Mouse (Mus musculus): ENCODE results near the gene Gtpbp10. TPM values are rescaled to one million over a fixed set of nuclear protein-coding genes. Genes with fewer than 3 reads are reported as not detected.

Gtpbp10 gene
- total RNA-seq, 1 experiment: 36.4 TPM

DNA sequence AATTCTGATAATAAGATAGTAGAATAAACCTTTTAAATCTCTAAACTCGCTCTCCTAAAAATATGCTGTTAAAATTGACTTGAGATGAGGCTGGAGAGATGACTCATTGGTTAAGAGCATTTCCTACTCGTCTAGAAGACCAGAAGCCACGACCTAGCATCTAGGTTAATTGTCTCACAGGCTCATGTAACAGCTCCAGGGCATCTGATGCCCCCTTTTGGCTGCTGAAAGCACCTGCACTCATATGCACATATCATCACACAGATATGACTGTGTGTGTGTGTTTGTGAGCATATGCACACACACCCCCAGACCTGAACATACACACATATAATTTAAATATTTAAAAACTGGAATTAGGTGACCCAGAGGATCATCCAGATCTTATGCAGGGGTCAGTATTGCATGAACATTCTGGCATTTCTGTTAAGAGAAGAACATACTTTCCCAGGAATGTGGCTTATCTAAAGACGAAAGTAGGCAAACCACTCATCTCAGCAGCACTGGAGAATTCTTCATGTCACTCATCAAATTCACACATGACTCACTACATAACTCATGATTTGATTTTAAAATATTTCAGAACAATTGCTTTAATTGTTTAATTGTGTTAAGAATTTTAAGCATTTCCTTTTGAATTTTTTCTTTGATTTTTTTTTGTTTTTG, 1.8 kb upstream of the Gtpbp10 start:
- in situ Hi-C loops (cut with MboI; ENCODE audit: low sequenced_read_pairs in 2 of 2, unreplicated experiment in 2 of 2): no loop called here
- no peaks in the 10 kb centered on the region for H3K4me1 ChIP-seq (ENCODE audit: control insufficient read depth in 2 of 2, insufficient read depth in 2 of 2, low read length in 2 of 2, poor library complexity in 1 of 2)
- no peak for TF ChIP-seq HCFC1 (IDR thresholded peaks at IDR 0.05; ENCODE audit: borderline replicate concordance, insufficient read depth, low read length)
- TF ChIP-seq ZC3H11A (IDR thresholded peaks at IDR 0.05; ENCODE audit: borderline replicate concordance, low read depth, low read length): no peak
- TF ChIP-seq CHD2 (IDR thresholded peaks at IDR 0.05; ENCODE audit: low read depth, low read length): no peak
- no peak for TF ChIP-seq MAFK (IDR thresholded peaks at IDR 0.05; ENCODE audit: insufficient read depth, low read depth, low read length)
- TF ChIP-seq ZNF384 (IDR thresholded peaks at IDR 0.05; ENCODE audit: low read depth, low read length): no peak
- no peak overlapping the region for H3K4me3 ChIP-seq (ENCODE audit: insufficient read depth in 1 of 2, low read depth in 1 of 2, low read length in 2 of 2, poor library complexity in 1 of 2, severe bottlenecking in 1 of 2)
- DNase-seq (ENCODE audit: low read depth, low spot score): no peak
- no peaks in the 10 kb centered on the region for H3K36me3 ChIP-seq (ENCODE audit: control insufficient read depth, insufficient read depth, low read length, poor library complexity, severe bottlenecking)
- no peak overlapping the region for H3K27ac ChIP-seq (ENCODE audit: insufficient read depth, low read depth, low read length, poor library complexity, severe bottlenecking)
- H3K9ac ChIP-seq (ENCODE audit: insufficient read depth, low read depth, low read length, poor library complexity, severe bottlenecking): no peak overlapping the region
- H3K9me3 ChIP-seq (ENCODE audit: control insufficient read depth, insufficient read depth, low read depth, low read length): no peaks in the 10 kb centered on the region

DNA sequence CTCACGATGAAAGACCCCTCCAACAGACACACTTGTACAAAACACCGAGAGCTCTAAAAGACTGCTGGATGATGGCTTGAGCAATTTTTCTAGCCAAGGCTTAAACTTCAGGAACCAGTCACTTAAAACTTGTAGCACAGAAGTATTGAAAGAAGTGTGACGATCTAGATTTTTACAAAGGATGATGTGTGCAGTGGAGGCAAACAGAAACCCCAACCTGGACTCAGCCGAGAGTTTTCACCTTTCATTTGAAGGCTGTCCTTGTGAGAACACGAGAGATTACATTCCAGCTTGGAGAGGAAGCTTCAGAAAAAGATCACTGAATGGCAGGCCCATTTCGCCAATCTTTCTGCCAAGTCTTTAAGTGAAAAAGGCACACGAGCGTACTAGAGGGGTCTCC, 460 bp upstream of the Gtpbp10 start:
- no peaks in the 10 kb centered on the region for H3K9me3 ChIP-seq (ENCODE audit: control insufficient read depth, insufficient read depth, low read depth, low read length)
- TF ChIP-seq HCFC1 (IDR thresholded peaks at IDR 0.05; ENCODE audit: borderline replicate concordance, insufficient read depth, low read length) (no peak), ZC3H11A (IDR thresholded peaks at IDR 0.05; ENCODE audit: borderline replicate concordance, low read depth, low read length) (no peak), ZNF384 (IDR thresholded peaks at IDR 0.05; ENCODE audit: low read depth, low read length) (no peak), MAFK (IDR thresholded peaks at IDR 0.05; ENCODE audit: insufficient read depth, low read depth, low read length) (no peak), CHD2 (IDR thresholded peaks at IDR 0.05; ENCODE audit: low read depth, low read length) (no peak)
- in situ Hi-C loops (cut with MboI; ENCODE audit: low sequenced_read_pairs in 2 of 2, unreplicated experiment in 2 of 2): no loop called here
- H3K36me3 ChIP-seq (ENCODE audit: control insufficient read depth, insufficient read depth, low read length, poor library complexity, severe bottlenecking): peaks cover 2% of the 10 kb centered on the region
- H3K27ac ChIP-seq (ENCODE audit: insufficient read depth, low read depth, low read length, poor library complexity, severe bottlenecking): no peak overlapping the region
- peak overlapping the region; percentile 79 to 87 for H3K4me3 ChIP-seq (ENCODE audit: insufficient read depth in 1 of 2, low read depth in 1 of 2, low read length in 2 of 2, poor library complexity in 1 of 2, severe bottlenecking in 1 of 2)
- DNase-seq (ENCODE audit: low read depth, low spot score): no peak
- peak overlapping the region; percentile 29; the same call in 1 of the 2 replicates for H3K9ac ChIP-seq (ENCODE audit: insufficient read depth, low read depth, low read length, poor library complexity, severe bottlenecking)
- no peaks in the 10 kb centered on the region for H3K4me1 ChIP-seq (ENCODE audit: control insufficient read depth in 2 of 2, insufficient read depth in 2 of 2, low read length in 2 of 2, poor library complexity in 1 of 2)

DNA sequence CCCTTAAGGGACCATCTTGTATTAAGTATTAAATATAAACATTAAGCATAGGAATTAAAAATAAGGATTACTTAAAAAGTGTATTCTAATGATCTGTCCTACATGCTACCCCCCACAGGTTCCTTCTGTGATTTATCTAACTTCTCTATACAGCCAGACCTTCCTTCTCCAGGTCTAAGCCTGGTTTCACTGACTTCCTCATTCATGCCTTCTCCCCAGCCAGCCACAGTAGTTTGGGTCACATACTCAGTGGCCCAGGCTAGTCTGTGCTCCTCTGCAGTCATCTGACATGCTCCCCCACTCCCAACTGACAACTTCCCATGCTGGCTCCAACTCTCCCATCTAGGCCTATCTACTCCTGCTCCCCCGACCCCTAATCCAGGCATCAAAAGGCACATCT, 8.2 kb downstream of the Gtpbp10 start:
- no peaks in the 10 kb centered on the region for H3K4me1 ChIP-seq (ENCODE audit: control insufficient read depth in 2 of 2, insufficient read depth in 2 of 2, low read length in 2 of 2, poor library complexity in 1 of 2)
- no peak for DNase-seq (ENCODE audit: low read depth, low spot score)
- H3K36me3 ChIP-seq (ENCODE audit: control insufficient read depth, insufficient read depth, low read length, poor library complexity, severe bottlenecking): peaks cover 16% of the 10 kb centered on the region
- no peak overlapping the region for H3K9ac ChIP-seq (ENCODE audit: insufficient read depth, low read depth, low read length, poor library complexity, severe bottlenecking)
- no peak for TF ChIP-seq ZC3H11A (IDR thresholded peaks at IDR 0.05; ENCODE audit: borderline replicate concordance, low read depth, low read length)
- TF ChIP-seq CHD2 (IDR thresholded peaks at IDR 0.05; ENCODE audit: low read depth, low read length): no peak
- TF ChIP-seq HCFC1 (IDR thresholded peaks at IDR 0.05; ENCODE audit: borderline replicate concordance, insufficient read depth, low read length): no peak
- TF ChIP-seq ZNF384 (IDR thresholded peaks at IDR 0.05; ENCODE audit: low read depth, low read length): no peak
- no peak for TF ChIP-seq MAFK (IDR thresholded peaks at IDR 0.05; ENCODE audit: insufficient read depth, low read depth, low read length)
- no peak overlapping the region for H3K4me3 ChIP-seq (ENCODE audit: insufficient read depth in 1 of 2, low read depth in 1 of 2, low read length in 2 of 2, poor library complexity in 1 of 2, severe bottlenecking in 1 of 2)
- in situ Hi-C loops (cut with MboI; ENCODE audit: low sequenced_read_pairs in 2 of 2, unreplicated experiment in 2 of 2): no loop called here
- no peak overlapping the region for H3K27ac ChIP-seq (ENCODE audit: insufficient read depth, low read depth, low read length, poor library complexity, severe bottlenecking)
- no peaks in the 10 kb centered on the region for H3K9me3 ChIP-seq (ENCODE audit: control insufficient read depth, insufficient read depth, low read depth, low read length)

DNA sequence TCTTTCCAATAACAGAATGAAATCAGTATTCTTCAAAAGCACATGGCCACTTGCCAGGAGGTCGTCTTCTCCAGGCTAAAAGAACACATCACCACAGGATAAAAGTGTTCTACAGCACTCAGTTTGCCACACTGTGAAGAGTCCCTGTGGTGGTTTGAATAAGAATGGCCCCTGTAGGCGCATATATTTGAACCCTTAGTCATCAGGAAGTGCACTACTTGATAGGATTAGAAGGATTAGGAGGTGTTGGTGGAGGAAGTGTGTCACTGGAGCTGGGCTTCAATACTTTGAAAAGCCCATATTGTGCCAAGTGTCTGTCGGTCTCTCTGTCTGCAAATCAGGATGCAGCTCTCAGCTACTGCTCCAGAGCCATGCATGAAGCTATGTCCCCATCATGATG, 19.0 kb downstream of the Gtpbp10 start:
- H3K27ac ChIP-seq (ENCODE audit: insufficient read depth, low read depth, low read length, poor library complexity, severe bottlenecking): no peak overlapping the region
- in situ Hi-C loops (cut with MboI; ENCODE audit: low sequenced_read_pairs in 2 of 2, unreplicated experiment in 2 of 2): no loop called here
- no peaks in the 10 kb centered on the region for H3K4me1 ChIP-seq (ENCODE audit: control insufficient read depth in 2 of 2, insufficient read depth in 2 of 2, low read length in 2 of 2, poor library complexity in 1 of 2)
- TF ChIP-seq CHD2 (IDR thresholded peaks at IDR 0.05; ENCODE audit: low read depth, low read length) (no peak), MAFK (IDR thresholded peaks at IDR 0.05; ENCODE audit: insufficient read depth, low read depth, low read length) (no peak), ZC3H11A (IDR thresholded peaks at IDR 0.05; ENCODE audit: borderline replicate concordance, low read depth, low read length) (no peak), ZNF384 (IDR thresholded peaks at IDR 0.05; ENCODE audit: low read depth, low read length) (no peak), HCFC1 (IDR thresholded peaks at IDR 0.05; ENCODE audit: borderline replicate concordance, insufficient read depth, low read length) (no peak)
- H3K4me3 ChIP-seq (ENCODE audit: insufficient read depth in 1 of 2, low read depth in 1 of 2, low read length in 2 of 2, poor library complexity in 1 of 2, severe bottlenecking in 1 of 2): no peak overlapping the region
- H3K9ac ChIP-seq (ENCODE audit: insufficient read depth, low read depth, low read length, poor library complexity, severe bottlenecking): no peak overlapping the region
- no peak for DNase-seq (ENCODE audit: low read depth, low spot score)
- H3K9me3 ChIP-seq (ENCODE audit: control insufficient read depth, insufficient read depth, low read depth, low read length): no peaks in the 10 kb centered on the region
- H3K36me3 ChIP-seq (ENCODE audit: control insufficient read depth, insufficient read depth, low read length, poor library complexity, severe bottlenecking): peaks cover 23% of the 10 kb centered on the region
